Mouse (Mus musculus) frontal cortex, postnatal 36 days (tissue): Measurements from ENCODE around the gene Tbc1d14.

Experiments used
- DNase-seq, 2 experiments: peaks; one replicate each; pipeline ENCODE4 v3.0.0; 2022; ENCODE audit warnings: low spot score in 2 of 2

The Tbc1d14 gene

DNA sequence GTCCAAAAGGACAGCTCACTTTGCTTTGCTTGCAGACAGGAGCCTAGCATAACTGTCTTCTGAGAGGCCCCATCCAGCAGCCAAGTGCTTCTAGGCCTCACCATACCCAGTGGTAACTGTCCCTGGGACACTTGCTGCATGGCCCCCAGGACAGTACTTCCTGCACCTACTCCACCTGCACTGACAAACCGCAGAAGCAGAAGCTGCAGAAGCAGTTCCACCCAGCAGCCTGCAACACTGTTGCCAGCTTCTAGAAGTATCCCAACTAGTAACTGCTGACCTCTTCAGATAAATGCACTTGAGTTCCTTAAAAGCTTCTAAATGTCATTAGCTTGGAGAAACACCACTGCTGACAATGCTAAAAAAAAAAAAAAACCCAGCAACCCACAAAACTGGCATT, 78.0 kb downstream of the Tbc1d14 start:
- no peak for DNase-seq

DNA sequence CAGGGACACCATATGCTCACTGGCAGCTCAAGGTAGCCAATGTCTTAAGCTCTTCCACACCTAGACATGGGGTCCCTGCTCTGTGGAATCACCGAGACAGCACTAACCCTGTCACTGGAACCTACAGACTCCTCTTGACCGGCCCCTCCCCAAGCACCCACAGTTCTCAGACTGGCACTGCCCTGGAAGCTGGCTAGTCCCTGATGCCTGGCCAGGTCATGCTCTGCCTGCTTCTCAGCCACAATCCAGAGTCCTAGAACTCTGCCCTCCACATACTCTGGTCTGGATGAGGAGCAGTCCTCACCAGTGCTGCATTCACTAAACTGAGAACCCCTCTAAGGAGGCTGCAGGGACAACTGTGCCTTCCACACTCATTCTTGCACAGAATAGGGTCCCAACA, 82.1 kb downstream of the Tbc1d14 start:
- no peak for DNase-seq

DNA sequence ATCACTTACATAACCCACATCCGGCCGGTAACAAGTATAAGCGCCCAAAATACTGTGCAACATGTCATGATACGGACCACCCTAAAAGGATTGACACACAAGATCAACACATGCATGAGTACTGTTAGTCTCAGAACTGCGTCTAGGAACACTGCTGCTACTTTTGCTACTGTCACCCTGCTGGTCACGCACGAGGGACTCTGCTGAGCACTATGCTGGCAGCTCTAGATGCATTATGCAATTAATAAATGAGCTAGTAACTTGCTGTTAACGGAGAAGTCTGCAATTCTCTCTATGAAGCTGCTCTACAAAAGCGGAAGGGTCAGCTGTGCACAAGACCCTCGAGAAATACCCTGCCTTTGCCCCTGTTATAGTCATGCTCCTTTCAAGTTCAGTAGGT, 84.7 kb downstream of the Tbc1d14 start:
- DNase-seq: no peak

DNA sequence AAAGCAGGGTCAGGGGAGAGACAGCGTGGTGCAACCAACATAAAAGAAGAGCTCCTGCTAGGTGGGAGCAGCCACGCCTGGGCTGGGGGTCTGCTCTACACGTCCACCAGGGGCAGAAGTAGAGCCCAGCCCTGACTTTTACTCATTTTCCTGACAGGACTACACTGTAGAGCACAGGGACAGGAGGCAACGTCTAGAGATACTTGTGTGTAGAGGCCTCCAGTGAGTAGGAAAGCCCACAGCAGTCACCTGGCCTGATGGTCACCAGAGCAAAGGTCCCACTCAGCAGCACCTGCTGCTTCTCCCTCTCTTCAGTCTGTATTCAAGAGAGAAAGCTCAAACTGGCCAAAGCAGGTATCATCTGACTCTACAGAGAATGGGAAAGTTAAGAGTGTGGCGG, 87.4 kb downstream of the Tbc1d14 start:
- DNase-seq: no peak

DNA sequence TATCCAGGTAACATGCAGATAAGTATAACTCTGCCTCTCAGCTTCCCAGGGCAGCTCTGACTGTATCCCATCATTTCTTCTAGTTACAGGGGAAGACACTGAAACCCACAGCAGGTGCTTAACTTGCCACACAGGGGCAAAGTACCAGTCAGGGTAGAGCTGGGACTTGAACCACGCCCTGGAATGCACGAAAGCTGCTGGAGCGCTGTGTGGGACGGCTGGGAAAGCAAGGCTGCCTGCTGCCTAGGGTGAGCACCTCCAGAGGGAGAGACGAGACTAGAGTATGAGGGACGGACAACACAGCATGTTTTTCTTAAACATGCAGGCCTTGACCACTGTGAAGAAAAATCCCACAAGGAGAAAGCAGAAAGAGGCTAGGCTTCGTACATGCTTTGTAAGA, 87.8 kb downstream of the Tbc1d14 start:
- no peak for DNase-seq

DNA sequence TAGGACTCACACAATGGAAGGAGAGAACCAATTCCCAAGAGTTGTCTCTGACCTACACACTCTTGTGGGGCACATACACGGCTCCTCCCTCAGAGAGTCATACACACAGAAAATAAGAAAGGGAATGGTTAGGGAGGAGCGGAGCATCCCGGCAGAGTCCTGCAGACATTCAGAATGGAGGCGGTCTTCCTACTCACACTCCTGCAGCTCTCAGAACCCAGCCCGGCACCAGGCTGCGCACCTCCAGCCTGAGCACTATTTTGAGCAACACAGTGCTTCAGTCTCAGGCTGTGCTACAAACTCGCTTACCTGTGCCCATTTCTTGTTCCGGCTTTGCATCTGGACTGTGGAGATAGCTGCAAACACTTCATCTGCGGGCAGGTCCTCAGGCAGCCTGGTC, 98.4 kb downstream of the Tbc1d14 start:
- DNase-seq: no peak

DNA sequence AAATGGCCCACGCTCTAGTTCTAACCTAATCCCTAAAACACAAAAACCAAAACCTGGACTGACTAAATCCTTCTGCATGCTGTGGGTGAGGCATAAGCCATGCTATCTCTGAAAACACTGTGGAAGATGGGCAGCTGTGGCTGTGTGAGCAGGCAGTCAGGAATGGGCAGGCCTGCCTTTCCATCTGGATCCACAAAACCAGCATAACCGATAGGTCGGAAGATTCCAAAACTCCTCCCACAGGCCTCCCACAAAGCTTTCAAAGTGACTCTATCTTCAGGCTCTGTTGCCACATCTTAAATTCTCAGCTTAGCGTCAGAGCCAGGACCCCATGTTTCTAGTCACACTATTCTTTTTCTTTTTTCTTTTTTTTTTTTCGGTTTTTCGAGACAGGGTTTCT, 99.2 kb downstream of the Tbc1d14 start:
- DNase-seq: peak; percentile 36 to 59

DNA sequence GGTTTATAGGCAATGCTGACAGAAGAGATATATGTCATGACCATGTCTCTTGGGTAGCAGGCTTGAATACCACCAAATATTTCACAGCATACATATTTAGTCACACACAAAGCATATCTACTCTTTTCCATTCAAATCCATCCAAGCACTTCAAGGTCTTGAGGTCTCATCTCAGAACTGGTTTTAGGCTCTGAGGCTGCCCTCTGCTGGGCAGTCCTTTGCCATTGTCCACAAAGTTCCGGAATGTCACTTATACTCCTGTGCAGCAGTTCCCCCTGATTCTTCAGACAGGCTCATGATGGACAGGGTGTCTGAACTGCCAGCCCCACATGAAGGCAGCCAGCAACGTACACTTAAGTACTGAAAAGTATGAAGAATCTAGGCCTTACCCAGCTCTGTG, 103.9 kb downstream of the Tbc1d14 start:
- DNase-seq: no peak

DNA sequence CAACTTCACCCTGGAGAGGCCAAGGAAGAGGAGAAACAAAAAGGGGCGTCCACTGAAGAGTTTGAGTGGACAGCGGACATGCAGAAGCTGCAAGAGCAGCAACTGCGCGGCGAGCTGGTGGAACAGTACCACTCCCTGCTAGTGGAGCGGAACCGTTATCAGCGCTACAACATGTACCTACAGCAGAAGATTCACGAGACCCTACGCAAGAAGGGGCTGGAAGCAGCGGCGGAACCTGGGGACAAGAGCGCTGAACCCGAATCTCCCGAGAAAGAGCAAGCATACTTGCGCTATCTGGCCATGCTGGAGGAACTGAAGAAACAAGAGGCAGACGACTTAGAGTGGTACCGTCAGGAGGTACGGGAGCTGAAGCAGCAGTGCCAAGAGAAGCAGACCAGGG, 107.8 kb downstream of the Tbc1d14 start:
- DNase-seq: no peak

DNA sequence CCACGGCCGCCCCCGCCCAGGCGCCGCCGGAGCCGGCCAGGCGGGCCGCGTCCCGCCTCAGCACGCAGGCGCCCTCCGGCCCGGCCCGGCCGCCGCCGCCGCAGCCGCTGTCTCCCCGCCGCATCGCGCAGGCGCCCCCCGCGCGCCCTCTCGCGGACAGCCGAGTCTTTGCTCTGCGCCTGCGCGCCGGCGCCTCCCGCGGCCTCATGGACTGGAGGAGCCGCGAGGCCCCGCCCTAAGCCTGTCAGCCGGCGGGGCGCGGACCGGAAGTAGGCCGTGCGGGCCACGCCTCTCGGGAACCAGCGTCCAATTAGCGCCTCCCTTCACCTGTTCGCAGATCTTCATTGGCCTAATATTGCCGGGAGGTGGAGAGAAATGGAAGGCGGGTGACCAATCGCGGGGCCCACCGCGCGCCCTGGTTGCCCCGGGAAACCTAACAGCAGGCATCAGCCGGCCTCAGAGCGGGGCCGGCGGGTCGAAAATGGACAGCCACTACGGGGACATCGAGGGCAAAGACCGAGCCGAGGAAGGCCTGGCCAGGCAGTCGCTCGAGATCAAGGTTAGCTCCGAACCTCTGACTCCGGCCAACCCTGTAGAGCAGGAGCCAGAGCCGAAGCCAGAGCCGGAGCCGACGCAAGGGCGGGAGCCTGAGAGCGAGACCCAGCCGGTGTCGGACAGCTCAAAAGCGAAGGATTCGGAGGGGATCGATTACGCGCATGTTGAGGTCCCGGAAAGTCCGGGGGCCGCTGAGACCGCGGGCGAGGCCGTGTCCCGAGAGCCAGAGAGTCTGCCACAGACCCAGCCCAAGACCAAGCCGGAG, 108.7 kb downstream of the Tbc1d14 start, which contains the start of the genes Tada2b and Ccdc96:
TSS of gene Tada2b (minus strand) at position 115 of the 820 bp plus-strand sequence.
TSS of gene Ccdc96 (plus strand) at position 418 of the 820 bp plus-strand sequence.
- DNase-seq: peak; percentile 97 to 99

DNA sequence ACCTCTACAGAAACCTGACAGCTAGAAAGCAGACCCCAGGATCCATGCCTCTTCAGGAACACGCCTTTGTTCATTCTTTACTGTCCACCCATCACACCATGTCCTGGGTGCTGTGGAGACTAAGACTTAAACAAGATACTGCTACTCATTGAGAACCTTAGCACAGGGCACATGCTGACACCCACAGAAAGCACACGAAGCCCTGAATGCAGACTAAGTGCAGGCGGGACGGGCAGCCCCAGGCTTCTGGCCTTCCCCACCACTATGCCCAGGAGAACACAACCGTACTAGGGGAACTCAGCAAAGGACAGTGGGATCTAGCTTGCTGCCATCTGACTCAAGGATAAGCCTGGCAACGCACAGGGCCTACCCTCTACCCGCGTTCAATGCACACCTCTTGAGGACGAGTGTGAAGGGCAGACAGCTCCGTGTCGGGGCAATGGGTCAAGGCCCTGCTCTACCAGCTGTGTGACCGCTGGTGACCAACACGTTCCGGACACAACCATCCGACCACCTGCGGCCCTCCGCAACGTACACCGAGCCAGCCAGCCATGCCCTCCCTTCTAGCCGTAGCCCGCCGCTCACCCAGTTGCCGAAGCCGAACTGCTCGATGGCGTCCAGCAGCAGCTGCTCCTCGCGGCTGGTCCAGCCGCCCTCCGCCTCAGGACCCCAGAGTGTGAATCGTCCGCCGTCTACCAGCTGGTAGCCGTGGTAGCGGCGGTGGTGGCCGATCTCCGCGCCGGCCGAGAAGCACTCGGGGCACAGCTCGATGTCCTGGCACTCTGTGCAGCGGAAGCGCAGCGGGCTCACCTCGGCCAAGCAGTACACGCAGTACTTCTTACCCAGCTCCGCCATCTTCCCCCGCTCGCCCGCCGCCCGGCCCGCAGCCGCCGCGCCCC, 109.6 kb downstream of the Tbc1d14 start:
- DNase-seq: peak; percentile 34 to 48

DNA sequence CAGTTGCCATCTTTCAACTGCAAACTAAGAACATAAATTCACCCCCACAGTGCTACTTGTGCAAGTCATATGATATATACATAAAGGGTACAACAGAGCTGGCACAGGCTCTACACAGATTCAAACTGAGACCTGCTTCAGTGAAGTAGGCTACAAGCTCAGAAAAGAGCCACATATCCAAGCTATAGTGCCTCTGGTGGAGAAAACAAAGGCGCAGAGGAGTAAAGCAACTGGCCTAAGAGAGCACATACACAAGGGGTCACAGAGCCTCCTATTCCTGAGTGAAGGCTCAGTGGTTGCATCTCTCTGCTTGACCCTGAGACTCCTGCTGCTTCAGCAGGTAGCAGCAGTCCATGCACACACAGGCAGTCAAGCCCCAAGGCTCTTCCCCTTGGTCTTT, 112.0 kb downstream of the Tbc1d14 start:
- DNase-seq: no peak

DNA sequence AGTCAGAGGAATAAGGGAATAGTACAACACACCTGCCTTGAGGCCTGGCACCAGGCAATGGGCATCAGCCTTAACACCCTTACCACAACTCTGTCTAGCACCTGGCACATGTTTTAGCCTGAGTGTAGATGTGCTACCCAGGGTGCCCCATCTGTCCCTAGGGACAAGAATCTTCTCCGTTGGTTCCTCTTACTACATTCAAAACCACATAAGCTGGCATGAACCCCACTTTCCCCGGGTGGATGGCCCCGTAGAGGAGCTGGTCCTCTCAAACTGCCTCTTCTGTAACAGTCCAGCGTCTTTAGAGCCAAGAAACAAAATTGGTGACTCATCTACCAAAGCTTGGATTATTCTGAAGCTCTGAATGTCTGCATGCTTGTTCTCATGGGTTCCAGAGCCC, 112.7 kb downstream of the Tbc1d14 start:
- no peak for DNase-seq

DNA sequence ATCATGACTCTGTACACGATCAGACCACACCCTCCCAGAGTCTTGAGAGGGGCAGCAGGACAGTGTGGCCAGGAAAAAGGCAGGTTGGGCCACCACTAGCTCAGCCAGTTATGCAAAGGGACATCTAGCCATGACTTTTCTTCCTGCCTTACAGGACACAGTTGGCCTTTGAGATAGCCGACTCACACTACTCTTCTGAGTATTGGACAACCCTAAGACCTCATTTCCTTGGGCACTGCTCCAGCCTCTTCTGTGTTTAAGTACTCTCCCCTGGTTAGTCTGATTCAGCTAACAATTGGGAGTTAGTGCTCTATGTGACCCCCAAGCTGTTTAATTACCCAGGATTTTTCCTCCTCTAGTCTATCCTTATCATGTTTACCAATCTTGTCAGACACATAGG, 113.3 kb downstream of the Tbc1d14 start:
- no peak for DNase-seq

DNA sequence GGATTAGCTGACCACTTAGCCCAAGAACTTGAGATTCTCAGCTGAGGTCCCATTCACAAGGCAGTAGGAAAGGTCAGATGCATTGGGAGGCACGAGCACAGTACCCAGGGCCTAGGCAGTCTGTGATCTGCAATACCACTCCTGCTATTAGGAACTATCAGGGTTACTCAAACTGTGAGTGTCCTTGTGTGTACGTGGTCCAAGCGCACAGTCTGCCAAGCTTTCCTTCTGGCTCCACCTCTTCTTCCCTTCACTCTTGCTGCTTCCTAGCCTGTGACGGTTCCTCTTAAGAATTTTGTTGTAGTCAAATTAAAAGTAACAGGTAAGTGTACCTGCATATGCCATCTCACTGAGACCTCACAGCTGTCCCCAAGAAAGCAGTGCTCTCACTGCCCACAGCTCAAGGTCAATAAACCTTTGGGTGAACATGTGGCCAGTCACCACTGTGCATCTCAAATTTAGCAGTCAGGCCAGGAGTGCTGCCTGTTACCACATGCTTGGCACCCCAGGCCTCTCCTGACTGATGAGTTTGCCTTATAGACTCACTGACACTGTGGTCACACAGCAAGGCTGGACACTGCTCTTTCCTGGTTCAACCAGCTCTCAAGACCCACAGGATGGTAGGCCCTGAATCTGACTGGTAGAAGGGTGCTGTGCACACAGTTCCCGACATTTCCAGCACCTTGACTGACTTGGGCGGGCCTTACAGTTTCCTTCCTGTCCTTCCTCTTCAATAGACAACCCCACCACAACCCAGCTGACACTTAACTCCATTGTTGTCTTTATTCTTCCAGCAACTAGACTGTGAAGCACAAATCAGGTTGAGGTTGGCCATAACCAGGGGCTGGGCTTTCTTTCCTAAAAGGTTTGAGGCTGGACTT, 114.3 kb downstream of the Tbc1d14 start:
- no peak for DNase-seq

DNA sequence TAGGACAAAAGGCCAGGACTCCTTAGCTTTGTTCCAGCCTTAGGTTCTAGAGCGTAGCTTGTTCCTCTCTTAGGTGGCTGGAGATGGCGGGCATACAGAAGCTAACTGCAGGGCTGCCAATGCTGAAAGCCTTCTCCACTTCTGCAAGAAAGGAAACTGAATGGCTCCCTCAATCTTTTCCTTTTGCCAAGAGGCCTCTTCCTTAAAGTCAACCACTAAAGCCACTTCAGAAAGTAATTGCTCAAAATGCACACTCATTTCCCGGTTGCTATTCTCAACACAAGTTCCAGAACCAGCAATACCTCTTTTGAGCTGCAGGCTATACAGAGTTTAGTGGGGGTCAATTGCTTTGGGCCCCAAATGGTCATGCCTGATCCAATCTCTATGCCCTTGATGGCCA, 115.6 kb downstream of the Tbc1d14 start:
- no peak for DNase-seq

DNA sequence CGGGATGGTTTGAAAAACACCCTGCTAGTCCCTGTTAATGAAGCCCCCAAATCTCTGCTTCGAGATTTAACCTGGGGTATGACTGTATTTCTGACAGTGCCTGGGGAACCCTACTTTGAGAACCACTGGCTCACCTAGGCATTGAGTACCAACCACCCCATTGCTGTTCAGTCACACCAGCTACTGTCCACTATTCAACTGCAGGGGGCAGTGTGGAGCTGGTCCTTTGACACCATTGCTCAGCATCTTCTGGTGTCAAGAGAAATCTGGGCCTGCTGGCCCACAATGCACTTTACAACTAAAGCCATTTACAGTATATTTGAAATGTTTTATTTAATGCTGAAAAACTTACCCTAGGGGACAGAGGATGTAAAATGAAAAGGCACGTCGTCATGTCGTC, 118.8 kb downstream of the Tbc1d14 start:
- peak; percentile 67 to 76 for DNase-seq

DNA sequence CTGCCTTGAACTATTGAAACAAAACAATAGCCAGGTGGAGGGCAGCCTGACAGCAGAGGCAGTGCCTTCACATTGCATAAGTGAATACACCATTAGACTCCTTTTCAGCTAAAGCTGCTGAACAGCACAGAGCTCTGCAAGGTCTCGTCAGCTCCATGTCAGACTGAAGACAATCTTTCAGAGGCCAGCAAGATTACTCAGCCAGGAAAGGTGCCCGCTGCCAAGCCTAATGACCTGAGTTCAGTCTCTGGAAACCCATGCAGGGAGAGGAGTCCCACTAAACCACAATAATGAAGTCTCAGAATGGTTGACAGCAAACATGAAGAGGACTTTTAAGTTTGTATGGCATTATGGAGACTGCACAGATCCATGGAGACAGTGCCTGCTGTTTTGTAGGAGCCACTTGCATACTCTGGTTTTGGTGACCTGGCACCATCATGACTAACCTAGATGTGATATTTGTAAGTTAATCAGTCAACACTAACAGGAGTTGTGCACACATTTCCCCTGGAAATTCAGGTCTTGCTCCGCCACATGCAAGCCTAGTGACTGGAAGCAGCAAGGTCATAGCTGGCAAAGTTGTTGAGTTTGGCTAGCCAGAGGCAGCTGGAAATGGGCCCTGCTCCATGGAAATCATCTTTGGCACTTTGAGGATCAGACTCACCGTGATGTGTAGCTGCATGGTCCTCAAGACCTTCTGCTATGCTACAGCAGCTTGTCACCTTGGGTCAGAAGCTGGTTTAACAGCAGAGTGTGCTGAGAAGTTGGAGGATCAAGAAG, 120.0 kb downstream of the Tbc1d14 start:
- DNase-seq: no peak

DNA sequence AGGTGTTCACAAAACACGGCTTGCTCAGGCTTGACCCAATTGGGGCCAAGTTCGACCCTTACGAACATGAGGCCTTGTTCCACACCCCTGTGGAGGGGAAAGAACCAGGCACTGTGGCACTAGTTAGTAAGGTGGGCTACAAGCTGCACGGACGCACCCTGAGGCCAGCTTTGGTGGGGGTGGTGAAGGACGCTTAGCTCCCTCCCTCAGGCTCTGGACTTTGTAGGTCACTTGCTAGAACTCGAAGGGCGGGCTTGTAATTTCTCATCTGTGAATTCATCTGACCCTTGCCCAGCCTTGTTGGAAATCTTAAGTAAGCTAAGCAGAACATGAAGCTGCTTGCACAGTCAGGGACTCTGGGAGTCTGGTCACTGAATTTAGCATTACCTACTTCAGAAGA, 121.9 kb downstream of the Tbc1d14 start:
- DNase-seq: no peak

DNA sequence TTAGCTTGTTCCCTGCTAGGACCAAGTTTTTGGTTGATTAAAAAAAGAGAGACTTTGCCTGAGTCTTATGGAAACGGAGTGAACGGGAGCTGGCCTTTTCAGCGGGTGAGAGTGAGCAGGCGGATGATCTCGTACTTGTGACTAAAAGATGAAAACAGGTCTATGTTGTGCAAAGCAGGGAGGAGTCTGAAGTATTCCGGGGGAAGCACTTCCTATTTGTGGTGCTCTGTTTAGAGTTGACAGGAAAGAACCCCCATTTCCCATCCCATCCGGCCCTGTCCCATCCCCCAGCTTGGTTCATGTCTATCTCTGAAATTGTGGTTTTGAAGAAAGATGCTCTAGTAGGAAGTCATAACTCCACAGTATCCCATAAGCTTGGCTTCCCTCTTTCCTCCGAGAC, 127.2 kb downstream of the Tbc1d14 start:
- DNase-seq: no peak
